Mouse (Mus musculus): ENCODE measurements around the gene Agrp. TPM values are rescaled to one million over a fixed set of nuclear protein-coding genes. Genes with fewer than 3 reads are reported as not detected.

The Agrp gene
- polyA plus RNA-seq, 1 experiment from 2014 or later: 2.0 TPM

- ATAC-seq (ENCODE audit: low FRiP score, low read depth): no peak
- Histone ChIP-seq H3K36me3 (peaks cover 3% of the 10 kb centered on the region; the same call in 1 of the 2 replicates), H3K9ac (no peak overlapping the region), H3K9me3 (no peaks in the 10 kb centered on the region), H3K4me2 (replicated peaks) (no peak overlapping the region), H3K4me3 (no peak overlapping the region), H3K27ac (no peak overlapping the region), H3K4me1 (peaks cover 29% of the 10 kb centered on the region), H3K27me3 (0 out of 2 replicates have a peak, but pooled peaks cover 8% of the 10 kb centered on the region)
- WGBS: 82% methylated on average over 1 of the region's 1 CpGs
Measured at GRCm38 (mm10) chr8:105563871-105564270, 73.3 kb downstream of the Agrp start.

GRCm38 (mm10) chr8:105562863-105563262 lies 74.3 kb downstream of the Agrp start:
- ATAC-seq (ENCODE audit: low FRiP score, low read depth): no peak
- H3K4me1 ChIP-seq: peaks cover 29% of the 10 kb centered on the region

GRCm38 (mm10) chr8:105555230-105555629 lies 82.0 kb downstream of the Agrp start:
- WGBS: 75% methylated on average over 3 of the region's 3 CpGs
- Histone ChIP-seq H3K36me3 (peaks cover 7% of the 10 kb centered on the region; the same call in 1 of the 2 replicates), H3K9ac (no peak overlapping the region), H3K27ac (no peak overlapping the region), H3K4me2 (replicated peaks) (no peak overlapping the region), H3K27me3 (no peaks in the 10 kb centered on the region), H3K4me1 (no peaks in the 10 kb centered on the region), H3K4me3 (no peak overlapping the region), H3K9me3 (no peaks in the 10 kb centered on the region)
- ATAC-seq (ENCODE audit: low FRiP score, low read depth): no peak; the same call in 1 of the 2 replicates

More at GRCm38 (mm10) chr8:105562863-105563262, 74.3 kb downstream of the Agrp start:
- Histone ChIP-seq H3K4me3 (no peak overlapping the region), H3K36me3 (peaks cover 6% of the 10 kb centered on the region; the same call in 1 of the 2 replicates), H3K9ac (no peak overlapping the region), H3K9me3 (no peaks in the 10 kb centered on the region), H3K27ac (no peak overlapping the region), H3K27me3 (0 out of 2 replicates have a peak, but pooled peaks cover 8% of the 10 kb centered on the region), H3K4me2 (replicated peaks) (no peak overlapping the region)
- 88% methylated on average over 3 of the region's 3 CpGs for WGBS

GRCm38 (mm10) chr8:105554087-105554486 lies 83.1 kb downstream of the Agrp start:
- Histone ChIP-seq H3K27me3 (no peaks in the 10 kb centered on the region), H3K9ac (no peak overlapping the region), H3K4me3 (no peak overlapping the region), H3K27ac (no peak overlapping the region), H3K9me3 (no peaks in the 10 kb centered on the region), H3K36me3 (peaks cover 6% of the 10 kb centered on the region; the same call in 1 of the 2 replicates), H3K4me1 (no peaks in the 10 kb centered on the region), H3K4me2 (replicated peaks) (no peak overlapping the region)
- peak; percentile 59; the same call in 1 of the 2 replicates for ATAC-seq (ENCODE audit: low FRiP score, low read depth)

GRCm38 (mm10) chr8:105552824-105553223 lies 84.4 kb downstream of the Agrp start:
- H3K9ac ChIP-seq: no peak overlapping the region
- no peaks in the 10 kb centered on the region for H3K27me3 ChIP-seq
- H3K36me3 ChIP-seq: peaks cover 3% of the 10 kb centered on the region; the same call in 1 of the 2 replicates
- no peaks in the 10 kb centered on the region for H3K4me1 ChIP-seq
- H3K4me3 ChIP-seq: no peak overlapping the region
- no peak for ATAC-seq (ENCODE audit: low FRiP score, low read depth)
- WGBS: 70% methylated on average over 1 of the region's 1 CpGs
- no peak overlapping the region for H3K27ac ChIP-seq
- no peaks in the 10 kb centered on the region for H3K9me3 ChIP-seq
- H3K4me2 ChIP-seq (replicated peaks): no peak overlapping the region

GRCm38 (mm10) chr8:105552032-105552431 lies 85.2 kb downstream of the Agrp start:
- no peak for ATAC-seq (ENCODE audit: low FRiP score, low read depth)
- 75% methylated on average over 2 of the region's 2 CpGs for WGBS
- H3K4me2 ChIP-seq (replicated peaks): no peak overlapping the region

GRCm38 (mm10) chr8:105550083-105550482 lies 87.1 kb downstream of the Agrp start:
- WGBS: 78% methylated on average over 2 of the region's 2 CpGs
- H3K9ac ChIP-seq: no peak overlapping the region
- no peaks in the 10 kb centered on the region for H3K27me3 ChIP-seq
- H3K36me3 ChIP-seq: peaks cover 3% of the 10 kb centered on the region; the same call in 1 of the 2 replicates
- ATAC-seq (ENCODE audit: low FRiP score, low read depth): no peak
- no peak overlapping the region for H3K27ac ChIP-seq
- H3K4me1 ChIP-seq: peaks cover 23% of the 10 kb centered on the region
- H3K9me3 ChIP-seq: no peaks in the 10 kb centered on the region
- no peak overlapping the region for H3K4me3 ChIP-seq
- no peak overlapping the region for H3K4me2 ChIP-seq (replicated peaks)

More at GRCm38 (mm10) chr8:105552032-105552431, 85.2 kb downstream of the Agrp start:
- Histone ChIP-seq H3K9ac (no peak overlapping the region), H3K27me3 (no peaks in the 10 kb centered on the region), H3K9me3 (no peaks in the 10 kb centered on the region), H3K4me1 (peaks cover 4% of the 10 kb centered on the region), H3K27ac (no peak overlapping the region), H3K4me3 (no peak overlapping the region), H3K36me3 (peaks cover 3% of the 10 kb centered on the region; the same call in 1 of the 2 replicates)

- H3K27ac ChIP-seq: no peak overlapping the region
- no peak overlapping the region for H3K9ac ChIP-seq
- H3K4me1 ChIP-seq: peaks cover 28% of the 10 kb centered on the region
- no peaks in the 10 kb centered on the region for H3K27me3 ChIP-seq
- no peak overlapping the region for H3K4me2 ChIP-seq (replicated peaks)
- no peaks in the 10 kb centered on the region for H3K9me3 ChIP-seq
- no peak for ATAC-seq (ENCODE audit: low FRiP score, low read depth)
- no peak overlapping the region for H3K4me3 ChIP-seq
- peaks cover 3% of the 10 kb centered on the region; the same call in 1 of the 2 replicates for H3K36me3 ChIP-seq
- 78% methylated on average over 1 of the region's 1 CpGs for WGBS
Measured at GRCm38 (mm10) chr8:105549506-105549905, 87.7 kb downstream of the Agrp start.

GRCm38 (mm10) chr8:105546384-105547350 lies 90.5 kb downstream of the Agrp start:
- Histone ChIP-seq H3K9ac (no peak overlapping the region), H3K9me3 (no peaks in the 10 kb centered on the region), H3K27me3 (no peaks in the 10 kb centered on the region), H3K27ac (no peak overlapping the region), H3K4me3 (no peak overlapping the region), H3K4me2 (replicated peaks) (no peak overlapping the region), H3K4me1 (peaks cover 37% of the 10 kb centered on the region), H3K36me3 (peaks cover 7% of the 10 kb centered on the region)
- 58% methylated on average over 6 of the region's 6 CpGs for WGBS
- no peak for ATAC-seq (ENCODE audit: low FRiP score, low read depth)

- Histone ChIP-seq H3K4me1 (peaks cover 37% of the 10 kb centered on the region), H3K9me3 (no peaks in the 10 kb centered on the region), H3K4me2 (replicated peaks) (no peak overlapping the region), H3K27me3 (no peaks in the 10 kb centered on the region), H3K27ac (no peak overlapping the region), H3K36me3 (peaks cover 10% of the 10 kb centered on the region), H3K9ac (no peak overlapping the region), H3K4me3 (no peak overlapping the region)
- ATAC-seq (ENCODE audit: low FRiP score, low read depth): no peak
- WGBS: 80% methylated on average over 3 of the region's 3 CpGs
Measured at GRCm38 (mm10) chr8:105545249-105545648, 91.9 kb downstream of the Agrp start.

- WGBS: 55% methylated on average over 7 of the region's 7 CpGs
- Histone ChIP-seq H3K27ac (no peak overlapping the region), H3K4me2 (replicated peaks) (no peak overlapping the region), H3K36me3 (peaks cover 7% of the 10 kb centered on the region), H3K9me3 (no peaks in the 10 kb centered on the region), H3K27me3 (no peaks in the 10 kb centered on the region), H3K9ac (no peak overlapping the region), H3K4me3 (no peak overlapping the region), H3K4me1 (peaks cover 37% of the 10 kb centered on the region)
- no peak; the same call in 1 of the 2 replicates for ATAC-seq (ENCODE audit: low FRiP score, low read depth)
Measured at GRCm38 (mm10) chr8:105544544-105545205, 92.5 kb downstream of the Agrp start.

- 72% methylated on average over 1 of the region's 1 CpGs for WGBS
- H3K27ac ChIP-seq: no peak overlapping the region
- no peak for ATAC-seq (ENCODE audit: low FRiP score, low read depth)
- H3K36me3 ChIP-seq: peaks cover 13% of the 10 kb centered on the region
- no peak overlapping the region for H3K4me2 ChIP-seq (replicated peaks)
- no peaks in the 10 kb centered on the region for H3K27me3 ChIP-seq
- H3K9ac ChIP-seq: no peak overlapping the region
- no peaks in the 10 kb centered on the region for H3K9me3 ChIP-seq
- H3K4me1 ChIP-seq: peaks cover 37% of the 10 kb centered on the region
- H3K4me3 ChIP-seq: no peak overlapping the region
Measured at GRCm38 (mm10) chr8:105543703-105544102, 93.5 kb downstream of the Agrp start.

All from limb, embryonic 13.5 days (tissue).